Mouse (Mus musculus) thymus, adult 2 months (tissue): Measurements from ENCODE around the gene Ncoa7.

Source experiments
- CTCF ChIP-seq: fragments of 200-500 bp; IDR thresholded peaks from 2 replicates; pipeline ENCODE4 v1.5.1; 2012; ENCODE audit warnings: mild to moderate bottlenecking, control low read depth, low read length, moderate library complexity, borderline replicate concordance; ENCODE audit not compliant: control insufficient read depth, poor library complexity, insufficient read depth; ENCODE audit errors: extremely low read depth
- POLR2A ChIP-seq: fragments of 200-500 bp; IDR thresholded peaks from 2 replicates; pipeline ENCODE4 v1.6.1; 2012; ENCODE audit warnings: mild to moderate bottlenecking, low read length, control low read depth, moderate library complexity; ENCODE audit not compliant: control insufficient read depth, poor library complexity, insufficient read depth; ENCODE audit errors: extremely low read depth

DNA sequence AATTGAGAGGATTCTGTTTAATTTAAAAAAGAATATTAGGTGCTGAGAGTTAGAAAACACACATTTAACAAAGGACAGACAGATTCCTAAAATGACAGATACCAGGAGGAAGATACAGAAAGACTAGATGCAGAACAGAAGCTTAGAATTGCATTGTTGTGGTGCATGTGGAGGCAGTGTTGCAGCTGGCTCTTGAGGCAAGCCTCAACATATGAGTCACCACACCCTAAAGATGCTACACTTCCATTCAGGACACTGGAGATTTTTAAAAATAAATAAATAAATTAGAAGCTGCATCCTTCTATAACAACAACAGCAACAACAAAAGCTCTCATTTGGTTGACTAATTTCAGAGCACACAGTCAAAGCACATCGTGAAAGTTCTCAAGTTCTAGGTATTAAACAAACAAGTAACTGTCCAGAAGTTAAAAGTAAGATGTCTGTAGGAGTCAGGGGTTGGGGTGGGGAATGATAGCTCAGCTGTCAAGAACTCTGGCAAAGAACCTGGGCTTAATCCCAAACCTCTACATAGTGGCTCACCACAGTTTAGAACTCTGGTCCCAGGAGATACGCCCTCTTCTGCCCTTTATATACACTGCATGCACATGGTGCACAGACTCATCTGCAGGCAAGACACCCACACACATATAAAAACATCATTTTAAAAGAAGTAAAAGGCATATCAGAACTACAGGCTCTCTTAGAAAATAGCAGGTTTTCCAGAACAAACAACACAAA, 3.2 kb downstream of the Ncoa7 start:
- TF ChIP-seq CTCF (no peak), POLR2A (no peak)
